Mouse (Mus musculus) right cerebral cortex, adult 18-20 months (tissue): ENCODE measurements around the gene Lrrc4c.

ENCODE experiments used
- DNase-seq: peaks from one replicate; pipeline ENCODE4 v3.0.0; 2022; ENCODE audit warnings: mixed read lengths

Lrrc4c gene

DNA sequence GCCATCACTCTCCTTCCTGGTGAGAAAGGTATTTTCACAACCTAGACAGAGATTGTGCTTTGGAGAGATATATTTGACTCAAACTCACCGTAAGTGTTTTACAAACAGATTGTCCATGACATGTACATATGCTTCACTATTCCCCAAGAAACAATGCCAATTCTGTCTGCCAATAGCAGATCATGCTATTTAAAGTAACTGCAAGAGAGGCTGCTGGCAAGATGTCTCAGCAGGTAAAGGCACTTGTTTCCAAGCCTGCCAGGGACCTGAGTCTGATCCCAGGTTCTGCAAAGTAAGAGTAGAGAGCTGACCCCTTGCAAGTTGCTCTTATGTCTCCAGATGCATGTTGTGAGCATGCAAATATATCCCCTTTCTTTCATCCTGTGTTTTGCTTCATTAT, 558.1 kb downstream of the Lrrc4c start:
- no peak for DNase-seq

DNA sequence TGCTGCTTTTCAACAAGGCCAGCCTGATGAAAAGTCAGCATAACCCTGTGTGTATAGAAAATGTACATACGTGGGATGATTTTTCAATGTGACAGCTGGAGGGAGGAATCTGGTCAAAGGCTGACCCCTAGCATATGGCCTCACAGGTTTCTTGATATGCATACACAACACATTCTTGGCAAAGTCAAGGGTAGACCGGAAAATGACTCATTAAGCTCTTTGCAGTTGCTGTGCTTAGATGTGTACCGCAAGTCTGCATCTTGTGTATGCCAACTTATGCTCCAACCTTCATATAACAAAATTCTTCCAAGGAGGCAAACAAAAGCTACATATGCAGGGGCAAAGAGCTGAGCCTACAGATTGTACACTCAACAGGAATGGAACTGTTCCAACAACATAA, 631.6 kb downstream of the Lrrc4c start:
- DNase-seq = no peak

DNA sequence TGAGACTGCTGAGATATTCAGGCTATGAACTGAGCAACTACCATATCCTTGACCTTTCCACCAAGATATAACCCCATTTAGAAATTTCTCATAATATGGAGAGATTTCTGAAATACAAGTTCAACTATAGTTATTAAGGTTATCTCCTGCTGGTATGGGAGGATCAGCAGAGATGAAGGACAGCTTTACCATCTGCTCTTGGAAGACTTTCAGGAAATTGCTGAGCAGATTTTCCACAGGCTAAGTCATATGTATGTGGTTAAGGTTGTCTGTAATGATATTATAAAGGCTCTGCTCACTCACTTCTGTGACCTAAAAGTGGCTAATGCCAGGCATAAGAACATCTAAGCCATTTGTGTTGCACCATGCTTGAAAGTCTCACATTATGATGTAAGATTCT, 681.6 kb downstream of the Lrrc4c start:
- no peak for DNase-seq

DNA sequence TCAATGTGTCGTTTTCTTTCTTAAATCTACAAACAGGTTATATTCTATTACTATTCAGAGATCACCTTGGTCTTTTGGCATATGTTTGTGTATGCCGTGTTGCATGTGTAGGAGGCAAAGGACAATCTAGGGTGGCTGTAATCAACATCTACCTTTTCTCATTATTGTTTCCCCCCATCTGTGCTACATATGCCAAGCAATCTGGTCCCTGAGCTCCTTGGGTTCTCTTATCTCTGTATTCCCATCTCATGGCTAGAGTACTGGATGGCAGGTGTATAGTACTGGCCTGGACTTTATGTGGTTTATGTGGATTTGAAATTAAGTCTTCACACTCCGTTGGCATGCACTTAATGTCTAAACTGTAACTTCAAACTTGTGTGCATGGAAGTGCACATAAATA, 700.4 kb downstream of the Lrrc4c start:
- DNase-seq = no peak

DNA sequence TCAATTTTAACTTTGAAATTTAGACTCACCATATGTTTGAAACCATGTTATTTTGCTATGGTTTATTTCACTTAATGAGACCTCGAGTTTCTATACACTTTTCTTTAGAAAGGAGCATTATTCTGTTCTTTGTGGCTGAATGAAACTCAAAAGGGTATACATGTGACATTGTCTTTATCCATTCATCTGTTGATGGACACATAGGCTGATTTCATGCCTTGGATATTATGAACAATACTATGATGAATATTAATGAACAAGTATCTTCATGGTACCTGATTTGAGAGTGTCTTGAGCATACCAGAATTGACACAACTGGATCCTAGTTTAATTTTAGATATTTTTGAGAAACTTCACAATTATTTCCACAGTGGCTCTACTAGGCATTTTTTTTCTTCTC, 709.0 kb downstream of the Lrrc4c start:
- DNase-seq = no peak

DNA sequence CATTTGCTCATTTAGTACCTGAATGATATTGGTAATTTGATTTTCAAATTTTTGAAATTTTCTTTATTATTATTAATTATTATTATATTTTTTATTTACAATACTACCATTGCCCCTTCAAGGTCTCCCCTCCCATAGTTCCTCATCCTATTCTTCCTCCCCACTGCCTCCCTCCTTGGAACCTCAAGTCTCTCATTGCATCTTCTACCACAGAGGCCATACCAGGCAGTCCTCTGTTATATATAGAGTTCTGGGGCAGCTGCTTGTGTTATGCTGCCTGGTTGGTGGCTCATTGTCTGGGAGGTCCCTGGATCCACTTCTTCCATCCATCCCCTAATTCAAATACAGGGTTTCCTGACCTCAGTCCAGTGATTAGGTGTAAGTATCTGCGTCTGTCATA, 709.6 kb downstream of the Lrrc4c start:
- no peak for DNase-seq

DNA sequence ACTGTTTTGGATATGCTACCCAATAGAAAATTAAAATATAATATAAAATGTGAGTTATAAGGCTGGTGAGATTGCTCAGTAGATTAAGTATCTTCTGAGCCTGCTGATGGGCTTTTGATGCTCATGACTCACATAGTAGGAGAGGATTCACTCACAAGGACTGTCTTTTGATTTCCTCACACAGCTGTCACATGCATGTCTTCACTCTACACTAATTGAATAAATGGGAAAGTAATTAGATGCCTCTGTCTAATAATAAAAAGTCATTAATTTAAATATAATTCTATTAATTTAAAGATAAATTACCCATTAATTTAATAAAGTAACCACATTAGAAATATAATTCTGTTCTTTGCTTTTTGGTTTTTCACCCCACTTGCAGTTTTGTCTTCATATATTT, 718.4 kb downstream of the Lrrc4c start:
- DNase-seq = no peak

DNA sequence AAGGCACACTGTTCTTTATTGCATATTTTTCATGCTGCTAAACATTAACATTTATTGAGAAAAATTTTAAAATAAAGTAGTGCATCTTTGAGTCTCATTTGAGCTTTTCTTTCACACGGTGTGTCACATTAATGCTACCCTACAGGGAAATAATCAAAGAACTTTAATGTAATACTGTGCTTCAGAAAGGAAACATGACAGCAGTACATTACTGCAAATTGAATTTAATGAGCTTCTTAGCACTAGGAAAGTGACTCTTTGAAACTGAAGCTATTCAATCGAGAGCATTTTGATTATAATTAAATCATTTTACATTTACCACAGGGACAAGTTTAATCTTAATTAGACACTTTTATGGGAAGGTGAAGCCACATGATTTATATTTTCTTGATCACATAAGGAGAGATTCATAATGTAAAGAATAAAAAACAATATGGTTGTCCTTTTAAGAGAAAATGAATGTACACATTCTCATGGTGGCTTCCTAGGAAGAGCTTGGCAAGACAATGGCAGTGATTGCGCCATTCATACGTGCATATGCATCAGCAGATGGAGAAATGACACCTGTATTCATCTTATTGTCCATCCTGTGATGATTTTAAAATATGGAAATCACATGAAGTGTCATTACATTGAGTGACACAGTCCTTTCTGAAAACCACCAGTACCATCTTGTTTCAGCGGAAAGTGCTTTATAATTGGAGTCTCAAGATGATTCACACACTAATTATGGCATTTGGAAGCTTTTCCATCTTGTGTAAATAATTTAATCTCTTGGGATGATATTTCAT, 719.2 kb downstream of the Lrrc4c start:
- DNase-seq = no peak

DNA sequence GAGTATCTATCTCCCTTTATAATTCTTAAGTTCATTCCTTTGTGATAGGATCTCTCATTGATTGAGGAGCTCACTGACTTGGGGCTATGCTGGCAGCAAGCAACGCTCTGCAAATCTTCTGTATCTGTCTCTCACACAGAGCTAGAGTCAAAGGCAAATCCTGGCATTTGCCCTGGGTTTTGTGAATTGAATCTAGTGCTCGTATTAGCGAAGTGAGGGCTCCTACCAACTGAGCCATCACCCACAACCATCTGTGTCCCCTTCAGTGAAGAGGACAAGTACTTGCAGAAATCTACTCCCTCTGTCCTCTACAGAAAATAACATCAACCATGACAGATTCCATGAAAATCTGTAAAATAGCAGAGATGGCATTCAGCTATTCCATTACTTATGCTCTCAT, 726.0 kb downstream of the Lrrc4c start:
- no peak for DNase-seq

DNA sequence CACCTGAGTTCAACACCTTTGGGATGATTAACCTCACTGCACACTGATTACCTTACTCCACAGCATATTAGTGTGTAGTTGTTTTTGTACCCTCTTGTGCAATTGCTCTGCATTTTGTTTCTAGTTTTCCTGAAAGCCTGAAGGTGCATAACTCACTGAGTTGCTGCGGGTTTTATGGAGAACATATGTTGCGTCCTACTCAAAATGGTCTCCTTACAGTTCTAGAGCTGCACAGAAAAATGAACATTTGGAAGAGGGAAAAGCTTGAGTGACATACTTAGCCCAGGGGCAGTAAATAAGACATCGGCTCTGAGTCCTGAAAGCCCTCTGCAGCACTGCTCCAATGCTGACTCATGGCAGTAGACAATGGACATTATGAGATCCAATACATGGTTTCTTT, 727.7 kb downstream of the Lrrc4c start:
- DNase-seq = peak; percentile 12

DNA sequence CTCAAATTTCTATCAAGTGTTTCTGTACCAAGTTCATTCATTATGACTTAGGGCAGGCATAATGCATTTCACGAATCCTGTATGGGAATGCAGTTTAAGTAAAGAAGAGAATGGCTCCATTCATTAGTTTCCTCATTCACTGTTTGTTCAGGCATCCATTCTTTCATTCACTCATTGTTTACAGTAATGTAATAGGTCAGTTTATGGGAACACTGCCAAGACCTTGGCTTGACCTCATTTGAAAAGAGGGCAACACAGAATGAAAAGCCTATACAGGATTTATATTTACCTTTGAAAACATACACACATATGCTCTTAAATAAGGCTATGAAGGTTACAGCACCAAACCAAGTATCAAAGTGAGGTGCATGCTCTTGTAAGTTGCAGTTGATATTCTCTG, 762.2 kb downstream of the Lrrc4c start:
- no peak for DNase-seq

DNA sequence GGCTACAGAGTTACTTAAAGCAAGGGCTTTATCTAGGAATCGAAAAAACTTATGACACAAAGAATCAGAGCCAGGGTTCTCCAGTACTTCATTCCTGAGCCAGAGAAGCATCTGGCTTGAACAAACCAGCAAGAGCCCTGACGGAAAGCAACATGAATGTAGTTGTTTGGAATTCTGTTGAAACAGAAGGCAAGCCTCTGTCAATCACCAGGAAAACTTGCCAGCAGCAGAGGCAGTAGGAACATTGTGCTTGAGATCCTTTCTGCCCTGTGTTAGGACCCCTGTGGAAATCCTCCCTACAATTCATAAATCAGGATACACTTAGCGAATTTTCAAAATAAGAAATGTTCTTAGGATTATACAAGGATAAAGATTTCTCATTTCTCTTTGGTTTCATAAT, 780.0 kb downstream of the Lrrc4c start:
- no peak for DNase-seq

DNA sequence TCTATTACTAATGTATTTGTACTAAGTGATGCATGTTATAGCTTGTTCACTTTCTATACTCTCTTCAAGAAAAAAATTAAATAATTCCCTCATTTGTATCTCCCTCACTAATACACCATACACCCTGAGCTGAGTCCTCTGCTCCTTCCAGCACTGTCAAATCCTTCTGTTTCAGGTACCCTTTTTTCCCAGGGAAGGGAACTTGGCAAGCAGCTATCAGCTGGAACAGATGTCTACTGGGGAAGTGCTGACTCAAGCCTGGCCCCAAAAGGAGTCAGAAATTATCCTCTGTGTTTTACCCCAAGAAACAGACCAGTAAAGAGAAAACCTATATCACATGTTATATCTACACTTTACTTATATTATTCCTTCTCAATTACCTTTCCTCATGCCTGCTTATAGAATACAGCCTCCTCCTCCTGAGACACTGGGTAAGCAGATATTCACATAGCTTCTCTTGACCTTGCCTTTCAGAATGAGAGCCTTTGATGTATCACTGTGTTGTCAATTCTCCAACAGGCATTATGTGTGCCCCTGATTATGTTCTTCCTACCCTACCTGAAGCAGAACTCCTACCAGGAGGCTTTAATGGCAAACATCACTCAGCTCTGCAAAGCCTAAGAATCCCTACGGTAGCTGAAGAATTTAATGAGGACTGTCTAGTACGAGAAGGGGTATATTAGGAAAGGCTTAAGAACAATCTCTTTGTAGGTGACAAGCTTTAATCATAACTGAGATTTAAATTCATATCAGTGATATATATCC, 785.6 kb downstream of the Lrrc4c start:
- DNase-seq = peak; percentile 8

DNA sequence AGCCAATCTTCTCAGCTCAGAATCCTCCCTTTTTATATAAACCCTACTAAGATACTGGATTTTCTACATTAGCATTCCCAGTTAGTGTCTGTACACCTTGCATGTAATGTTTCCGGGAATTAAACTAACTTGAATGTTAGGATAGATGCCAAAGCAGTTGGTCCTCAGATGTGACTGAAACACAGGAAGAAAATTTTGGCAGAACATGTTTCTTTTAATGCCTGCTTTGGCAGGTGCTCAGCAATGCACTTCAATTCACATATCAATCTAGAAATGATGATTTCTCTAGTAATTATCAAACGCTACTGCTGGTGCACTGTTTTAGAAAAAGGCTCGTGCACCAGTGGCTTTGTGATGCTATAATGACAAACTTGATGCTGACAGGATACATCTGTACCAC, 806.3 kb downstream of the Lrrc4c start:
- DNase-seq = no peak

DNA sequence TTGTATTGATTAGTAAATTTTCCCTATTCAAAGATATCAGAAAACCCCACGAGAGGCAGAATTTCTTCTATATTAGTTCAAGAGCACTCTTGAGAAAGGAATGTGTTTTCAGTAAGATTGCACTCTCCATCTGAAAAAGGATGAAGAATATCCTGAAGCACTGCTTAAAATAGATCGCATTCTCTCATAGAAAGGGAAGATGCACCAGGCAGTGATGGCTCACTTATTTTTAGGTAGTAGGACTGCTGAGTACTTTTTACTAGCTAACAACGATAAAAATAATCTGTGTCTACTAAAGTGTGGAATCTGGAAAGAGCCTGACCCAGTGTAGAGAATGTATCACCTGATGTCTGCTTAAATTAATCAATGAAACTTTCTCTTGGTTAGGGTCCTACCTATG, 820.5 kb downstream of the Lrrc4c start:
- no peak for DNase-seq

DNA sequence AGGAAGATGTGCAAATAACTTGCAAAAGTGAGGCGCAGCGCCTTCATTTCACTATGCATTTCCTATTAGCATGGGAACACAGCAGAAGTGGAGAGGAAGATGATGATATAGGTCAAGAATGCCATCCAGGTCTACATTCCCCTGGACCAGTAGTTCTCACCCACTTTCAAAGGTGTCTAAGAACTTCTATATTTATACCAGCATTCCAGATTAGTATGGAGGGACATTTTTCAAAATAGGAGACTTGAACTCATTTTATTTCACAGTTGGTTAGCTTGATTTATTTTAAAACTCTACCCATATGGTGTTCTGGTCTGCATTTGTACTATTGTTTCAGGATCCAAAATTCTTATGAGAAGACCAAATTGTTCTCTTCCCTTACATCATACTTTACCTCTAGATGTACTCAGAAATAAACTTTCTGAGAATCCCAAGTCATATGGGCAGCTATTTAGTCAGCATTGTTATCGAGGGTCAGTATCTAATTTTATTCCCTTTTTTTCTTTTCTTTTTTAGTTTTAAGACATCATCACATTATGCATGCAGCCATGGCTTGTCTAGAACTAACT, 833.7 kb downstream of the Lrrc4c start:
- peak; percentile 28 for DNase-seq

DNA sequence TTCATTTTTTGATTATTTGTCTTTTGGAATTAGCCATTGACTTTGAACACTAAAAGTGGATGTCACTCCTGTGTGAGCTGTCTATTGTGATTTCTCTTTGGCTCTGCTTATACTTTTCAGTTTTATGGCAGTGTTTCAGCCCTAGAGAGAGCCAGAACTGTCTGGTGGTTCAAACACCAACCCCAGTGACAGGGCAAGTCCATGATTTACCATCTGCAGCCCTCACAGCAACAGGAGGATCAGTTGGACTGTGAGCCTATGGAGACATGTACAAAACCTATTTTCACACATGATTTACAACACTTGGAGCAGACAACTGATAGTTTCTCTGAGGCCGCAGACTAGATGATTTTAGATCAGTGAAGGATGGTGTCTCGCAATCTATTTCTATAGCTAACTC, 847.8 kb downstream of the Lrrc4c start:
- DNase-seq = no peak

DNA sequence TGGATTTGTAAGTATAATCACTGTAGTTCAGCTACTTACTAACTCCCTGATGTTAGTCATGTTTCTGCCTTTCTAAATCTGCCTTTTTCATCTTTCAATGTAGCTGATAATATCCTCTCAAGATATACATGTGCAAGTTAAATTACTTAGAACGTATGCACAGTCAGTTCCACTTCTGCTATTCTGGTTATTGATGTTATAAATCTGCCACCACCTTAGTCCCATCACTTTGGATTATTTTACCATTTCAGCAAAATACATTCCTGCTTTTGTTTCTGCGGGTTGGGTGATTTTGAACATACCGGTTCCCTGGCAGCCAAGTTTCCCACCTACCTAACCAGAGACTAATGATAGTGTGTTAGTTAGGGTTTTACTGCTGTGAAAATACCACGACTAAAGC, 860.4 kb downstream of the Lrrc4c start:
- DNase-seq = no peak

DNA sequence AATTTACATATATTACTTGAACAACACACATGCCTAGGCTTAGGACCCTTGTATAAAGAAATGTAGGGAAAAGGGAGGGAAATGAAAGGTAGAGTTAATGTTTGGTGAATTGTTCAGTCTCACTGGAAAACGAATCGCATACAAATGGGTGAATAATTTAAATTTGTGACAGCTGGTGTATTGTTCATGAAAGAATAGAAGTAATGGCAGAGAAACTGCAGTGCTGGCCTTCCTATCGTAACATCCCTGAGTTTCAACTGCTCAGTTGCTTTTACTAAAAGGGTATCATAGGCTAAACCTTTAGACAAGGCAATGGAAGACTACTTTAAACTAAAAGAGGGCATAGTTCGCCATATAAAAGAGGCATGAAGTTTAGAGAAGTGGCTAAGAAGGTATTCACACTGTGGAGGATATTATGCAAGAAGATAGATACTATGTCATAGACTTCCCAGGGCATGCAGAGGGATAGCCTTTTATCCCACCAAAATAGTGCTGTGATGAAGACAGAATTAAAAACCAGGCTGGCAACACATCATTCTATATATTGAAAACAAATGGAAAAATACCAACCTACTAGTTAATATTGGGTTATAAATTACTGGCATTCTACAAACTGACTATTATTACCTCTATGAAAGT, 879.1 kb downstream of the Lrrc4c start:
- no peak for DNase-seq

DNA sequence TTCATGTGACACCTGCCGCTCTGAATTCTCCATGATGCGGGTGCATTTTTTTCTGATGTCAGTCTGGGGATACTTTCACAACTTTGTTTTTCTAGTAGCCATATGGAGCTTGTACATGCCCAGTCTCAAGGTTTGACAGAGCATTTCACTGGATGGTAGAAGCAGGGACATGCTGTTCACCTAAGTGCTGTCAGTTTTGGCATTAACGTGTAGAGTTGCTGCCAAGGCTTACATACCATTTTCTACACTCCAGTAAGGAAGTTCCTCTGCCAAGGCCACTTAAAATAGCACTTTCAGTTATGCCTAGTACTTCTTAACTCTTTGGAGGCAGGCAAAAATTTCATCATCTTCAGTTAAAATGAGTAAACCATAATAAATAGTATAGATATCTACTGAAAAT, 915.0 kb downstream of the Lrrc4c start:
- peak; percentile 51 for DNase-seq

DNA sequence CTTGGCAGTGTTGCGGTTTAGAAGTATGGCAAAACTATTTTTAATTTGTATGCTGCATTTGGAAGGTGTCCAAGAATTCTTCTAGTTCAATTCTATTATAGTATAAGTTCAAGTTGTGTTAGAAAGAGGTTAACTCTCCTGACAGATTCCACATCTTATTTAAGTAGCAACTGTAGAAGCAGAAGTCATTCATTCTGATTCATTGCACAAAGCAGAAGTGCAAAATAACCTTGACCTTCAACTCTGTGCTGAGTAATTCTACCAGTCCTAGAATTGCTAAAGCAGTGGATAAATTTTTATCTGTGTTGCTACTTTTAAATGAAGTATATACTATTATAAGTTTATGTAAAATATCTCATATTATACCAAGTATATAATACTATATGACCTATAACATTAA, 916.1 kb downstream of the Lrrc4c start:
- no peak for DNase-seq

DNA sequence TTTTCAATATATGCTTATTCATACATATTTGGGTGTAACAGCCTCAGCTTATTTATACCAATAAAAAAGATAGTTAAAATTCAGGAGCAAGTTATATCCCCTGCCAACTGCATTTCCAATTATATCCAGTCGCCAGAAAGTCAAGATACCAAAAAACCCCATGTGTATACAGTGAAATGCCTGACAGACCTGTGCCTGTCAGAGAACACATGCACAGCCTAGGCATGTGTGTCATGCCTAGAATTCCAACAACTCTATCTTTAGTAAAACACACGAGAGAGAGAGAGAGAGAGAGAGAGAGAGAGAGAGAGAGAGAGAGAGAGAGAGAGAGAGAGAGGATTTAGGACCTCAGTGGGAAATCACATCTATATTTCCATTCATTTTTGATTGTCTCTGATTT, 956.7 kb downstream of the Lrrc4c start:
- DNase-seq = no peak

DNA sequence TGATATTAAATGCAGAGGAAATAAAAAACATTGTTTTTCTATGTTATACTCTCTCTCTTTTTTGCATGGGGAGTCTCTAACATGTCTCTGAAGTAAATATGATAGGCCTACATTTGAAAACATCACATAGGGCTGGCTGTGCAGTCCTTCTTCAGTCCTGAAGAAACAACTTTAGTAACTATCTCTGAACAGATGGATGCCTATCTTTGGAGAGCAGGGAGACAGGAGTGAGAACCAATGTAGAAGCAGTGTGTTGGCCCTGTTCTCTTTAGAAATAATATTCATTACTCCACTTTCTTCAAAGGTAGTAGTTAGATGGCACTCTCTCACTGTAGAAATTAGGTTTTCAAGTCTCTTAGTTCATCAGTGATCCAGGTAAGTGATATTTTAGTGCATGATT, 967.0 kb downstream of the Lrrc4c start:
- no peak for DNase-seq

DNA sequence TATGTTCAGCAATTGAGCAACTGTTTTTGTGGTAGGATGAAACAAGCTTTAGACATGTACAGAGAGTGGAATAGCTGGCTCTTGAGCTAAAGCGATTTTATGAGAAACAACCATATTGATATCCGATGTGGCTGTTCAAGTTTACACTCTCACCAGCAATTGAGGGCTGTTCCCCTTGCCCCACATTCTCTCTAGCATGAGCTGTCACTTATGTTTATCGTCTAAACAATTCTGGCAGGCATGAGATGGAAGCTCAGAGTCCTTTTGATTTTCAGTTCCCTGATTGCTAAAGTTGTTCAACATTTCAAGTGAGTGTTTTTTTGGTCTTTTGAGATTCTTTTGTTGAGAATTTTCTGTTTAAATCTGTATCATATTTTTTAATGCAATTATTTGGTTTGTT, 976.2 kb downstream of the Lrrc4c start:
- DNase-seq = no peak
